Mouse (Mus musculus) cortical plate, adult 2 months (tissue): ENCODE measurements around the gene Mfsd12. TPM values are rescaled to one million over a fixed set of nuclear protein-coding genes. Genes with fewer than 3 reads are reported as not detected.

ENCODE experiments used
- H3K27ac ChIP-seq: fragments of 200-500 bp; 2 replicates; pipeline ENCODE4 v1.5.1; 2012; ENCODE audit warnings: low read length, control low read depth, inconsistent platforms; ENCODE audit not compliant: insufficient read depth
- H3K4me1 ChIP-seq: fragments of 200-500 bp; 2 replicates; pipeline ENCODE4 v1.6.1; 2011; ENCODE audit warnings: low read length; ENCODE audit not compliant: control insufficient read depth, insufficient read depth
- H3K4me3 ChIP-seq: fragments of 200-500 bp; 2 replicates; pipeline ENCODE4 v1.5.1; 2011; ENCODE audit warnings: mild to moderate bottlenecking, low read length, control low read depth; ENCODE audit not compliant: insufficient read depth
- CTCF ChIP-seq: fragments of 200-500 bp; IDR thresholded peaks from 2 replicates; pipeline ENCODE4 v1.5.1; 2011; ENCODE audit warnings: mild to moderate bottlenecking, control low read depth, low read length; ENCODE audit not compliant: insufficient read depth; ENCODE audit errors: extremely low read depth
- POLR2A ChIP-seq: fragments of 200-500 bp; IDR thresholded peaks from 2 replicates; pipeline ENCODE4 v1.6.1; 2011; ENCODE audit warnings: mild to moderate bottlenecking, low read length, control low read depth; ENCODE audit not compliant: insufficient read depth; ENCODE audit errors: extremely low read depth
- polyA plus RNA-seq: library from polyadenylated mRNA; depleted of rRNA; stranded (reverse); fragments of >200 nt; gene quantifications from 2 replicates; pipeline ENCODE4 v1.2.3, GENCODE M21; 2012

Gene Mfsd12
- polyA plus RNA-seq, 1 experiment = 30.1 TPM

DNA sequence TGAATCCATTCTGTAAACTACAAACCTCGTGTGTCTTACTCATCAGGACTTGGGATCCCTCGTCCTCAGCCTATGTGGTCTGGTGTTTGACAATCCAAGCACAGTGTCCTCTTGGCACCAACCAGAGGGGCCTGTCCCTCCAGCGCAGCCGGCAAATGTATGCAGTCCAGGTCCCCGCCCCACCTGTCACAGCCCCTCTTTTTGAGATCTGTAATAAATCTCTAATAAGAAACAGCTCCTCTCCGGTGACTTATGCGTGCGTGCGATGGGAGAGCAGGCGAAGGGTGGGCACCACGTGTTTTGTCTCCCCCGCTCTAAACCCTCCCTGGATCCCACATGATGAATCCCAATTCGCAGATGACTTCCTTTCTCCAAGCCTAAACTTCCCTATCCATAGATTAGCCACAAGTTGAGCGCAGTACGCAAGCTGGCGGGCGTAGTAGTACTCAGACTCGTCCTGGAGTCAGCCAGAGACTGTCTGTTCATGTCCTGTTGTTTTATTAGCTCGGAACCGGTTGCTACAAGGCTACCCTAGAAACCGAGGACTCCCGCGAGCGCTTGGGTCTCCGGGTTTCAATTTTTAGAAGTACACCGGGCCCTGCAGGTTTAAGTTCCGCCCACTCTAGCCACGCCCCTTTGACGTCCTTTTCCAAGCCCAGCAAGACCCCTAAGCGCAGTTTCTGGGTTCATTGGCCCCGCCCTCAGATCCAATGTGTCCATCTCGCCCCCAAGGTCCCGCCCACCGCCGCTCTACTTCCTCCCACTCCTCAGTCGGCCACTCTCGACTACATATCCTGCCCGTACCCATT lies 37.3 kb upstream of the Mfsd12 start:
- no peaks in the 10 kb centered on the region for H3K4me1 ChIP-seq
- H3K4me3 ChIP-seq = peak overlapping the region; percentile 32
- peak overlapping the region; percentile 59 for H3K27ac ChIP-seq
- TF ChIP-seq POLR2A = 0 out of 2 replicates have a peak, but pooled peaks have one; percentile 3
- TF ChIP-seq CTCF = no peak

DNA sequence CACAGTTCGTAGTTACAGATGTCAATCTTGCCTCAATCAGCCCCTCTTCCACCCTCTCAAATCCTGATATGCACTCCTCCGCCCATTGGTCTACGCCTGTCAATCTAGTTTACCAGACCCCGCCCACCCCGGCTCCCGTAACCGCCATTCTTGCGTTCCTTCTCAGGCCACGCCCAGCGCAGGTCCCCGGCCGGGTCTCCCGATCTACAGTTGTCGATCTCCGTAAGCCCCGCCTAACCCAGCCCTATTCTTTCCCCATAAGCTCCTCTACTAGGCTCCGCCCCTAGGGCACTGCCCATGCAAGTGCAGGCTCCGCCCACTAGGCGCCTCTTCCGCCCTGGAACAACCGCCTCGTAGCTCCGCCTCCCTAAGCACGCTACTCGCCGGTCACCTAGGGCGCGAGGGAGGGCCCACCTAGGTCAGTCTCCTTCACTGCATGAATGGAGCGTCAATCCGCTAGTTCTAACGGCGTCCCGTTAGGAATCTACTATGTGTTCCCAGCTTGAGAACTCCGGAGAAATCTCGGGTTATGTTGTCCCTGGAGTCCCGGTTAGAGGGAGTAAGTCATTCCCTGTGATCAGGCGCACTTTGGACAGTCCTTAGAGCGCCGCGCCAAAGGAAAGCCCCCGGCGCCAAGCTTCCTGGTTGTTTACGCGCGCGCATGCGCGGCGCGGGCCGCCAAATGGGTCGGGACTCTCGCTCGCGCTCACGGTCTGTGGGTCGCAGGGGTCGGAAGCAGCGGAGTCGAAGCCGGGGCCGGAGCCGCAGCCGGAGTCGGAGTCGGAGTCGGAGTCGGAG lies 36.5 kb upstream of the Mfsd12 start, which contains the start of gene Cactin:
TSS of gene Cactin (plus strand) at position 554 of the 798 bp plus-strand sequence.
- Histone ChIP-seq H3K4me3 (peak within 1 kb of the TSS; percentile 32), H3K27ac (peak within 1 kb of the TSS; percentile 89), H3K4me1 (no peaks in the 10 kb centered on the region)
- TF ChIP-seq CTCF = no peak
- TF ChIP-seq POLR2A = peak; percentile 39; the same call in 1 of the 2 replicates

DNA sequence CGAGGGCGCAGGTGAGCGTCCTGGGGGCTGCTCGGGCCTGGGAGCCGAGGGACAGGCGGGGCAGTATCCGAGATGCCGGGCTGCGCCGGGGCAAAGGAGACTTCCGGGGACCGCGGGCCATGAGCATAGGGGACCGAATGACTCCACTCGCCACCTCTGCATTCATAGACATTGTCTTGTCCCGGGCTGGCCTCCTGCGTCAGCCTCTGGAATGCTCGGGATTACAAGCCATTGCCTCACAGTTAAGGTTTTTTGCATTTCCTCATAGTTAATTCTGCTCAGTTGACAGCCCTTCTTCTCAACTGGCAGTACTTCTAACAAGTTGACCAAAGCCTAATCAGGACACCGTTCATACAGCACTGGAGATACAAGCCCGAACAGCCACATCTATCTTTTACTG lies 35.9 kb upstream of the Mfsd12 start:
- Histone ChIP-seq H3K4me1 (no peaks in the 10 kb centered on the region), H3K4me3 (peak overlapping the region; percentile 32), H3K27ac (peak overlapping the region; percentile 89)
- TF ChIP-seq POLR2A = no peak
- TF ChIP-seq CTCF = no peak

DNA sequence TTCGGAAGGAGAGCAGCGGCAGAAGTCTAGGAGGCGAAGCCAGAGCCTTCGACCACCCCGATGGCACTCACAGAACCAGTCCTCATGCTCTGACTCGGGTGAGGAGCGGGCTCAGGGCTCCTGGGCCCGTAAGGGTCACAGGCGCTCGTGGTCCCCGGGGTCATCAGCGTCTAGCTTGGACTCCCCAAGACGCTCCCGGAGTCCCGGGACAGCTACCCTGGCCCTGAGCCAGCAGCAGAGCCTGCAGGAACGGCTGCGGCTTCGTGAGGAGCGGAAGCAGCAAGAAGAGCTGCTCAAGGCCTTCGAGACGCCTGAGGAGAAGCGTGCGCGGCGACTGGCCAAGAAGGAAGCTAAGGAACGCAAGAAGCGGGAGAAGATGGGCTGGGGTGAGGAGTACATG lies 34.8 kb upstream of the Mfsd12 start:
- H3K4me1 ChIP-seq = no peaks in the 10 kb centered on the region
- no peak overlapping the region for H3K27ac ChIP-seq
- TF ChIP-seq CTCF (no peak), POLR2A (no peak)
- no peak overlapping the region for H3K4me3 ChIP-seq

DNA sequence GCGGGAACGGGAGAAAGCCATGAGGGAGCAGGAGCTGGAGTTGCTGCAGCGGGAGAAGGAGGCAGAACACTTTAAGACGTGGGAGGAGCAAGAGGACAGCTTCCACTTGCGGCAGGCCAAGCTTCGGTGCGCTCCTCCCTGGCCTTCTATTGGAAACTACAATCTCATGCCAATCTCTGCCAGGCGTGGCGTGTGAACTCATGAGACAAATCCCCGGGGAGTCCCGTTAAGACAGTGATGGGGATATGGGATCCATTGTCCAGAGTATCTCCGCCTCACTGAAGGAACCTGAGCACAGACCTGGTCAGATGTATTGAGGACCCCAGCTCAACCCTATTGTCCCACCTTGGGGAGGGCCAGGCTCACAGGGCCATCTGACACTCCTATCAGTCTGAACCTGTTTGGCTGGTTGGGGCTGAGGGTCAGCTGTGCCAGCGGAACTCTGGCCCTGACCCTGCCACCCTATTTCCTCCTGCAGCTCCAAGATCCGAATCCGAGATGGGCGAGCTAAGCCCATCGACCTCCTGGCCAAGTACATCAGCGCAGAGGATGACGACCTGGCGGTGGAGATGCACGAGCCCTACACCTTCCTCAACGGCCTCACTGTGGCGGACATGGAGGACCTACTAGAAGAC lies 34.0 kb upstream of the Mfsd12 start:
- no peak overlapping the region for H3K27ac ChIP-seq
- no peaks in the 10 kb centered on the region for H3K4me1 ChIP-seq
- TF ChIP-seq CTCF (no peak), POLR2A (no peak)
- H3K4me3 ChIP-seq = no peak overlapping the region

DNA sequence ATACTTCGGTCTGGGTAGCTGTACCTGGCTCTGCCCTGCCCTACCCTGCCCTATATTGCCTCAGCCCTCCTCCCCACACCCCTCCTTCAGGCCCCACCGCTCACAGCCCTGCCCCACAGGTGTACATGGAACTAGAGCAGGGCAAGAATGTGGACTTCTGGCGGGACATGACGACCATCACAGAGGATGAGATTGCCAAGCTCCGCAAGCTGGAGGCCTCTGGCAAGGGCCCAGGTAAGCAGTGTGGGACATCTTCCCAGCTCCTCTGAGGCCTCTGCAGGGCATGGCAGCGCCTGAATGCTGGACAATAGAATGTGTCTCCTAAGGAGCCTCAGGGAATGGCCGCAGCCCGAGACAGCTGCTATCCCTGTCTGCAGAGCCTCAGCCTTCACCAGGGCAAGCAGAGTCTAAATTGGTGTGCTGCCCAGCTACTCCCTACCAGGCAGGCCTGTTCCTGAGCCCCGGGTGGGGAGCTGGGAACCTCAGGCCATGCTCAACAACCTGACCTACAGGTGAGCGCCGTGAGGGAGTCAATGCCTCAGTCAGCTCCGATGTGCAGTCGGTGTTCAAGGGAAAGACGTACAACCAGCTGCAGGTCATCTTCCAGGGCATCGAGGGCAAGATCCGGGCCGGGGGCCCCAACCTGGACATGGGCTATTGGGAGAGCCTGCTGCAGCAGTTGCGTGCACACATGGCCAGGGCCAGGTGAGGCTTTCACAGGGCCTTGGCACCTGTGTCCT lies 33.3 kb upstream of the Mfsd12 start:
- H3K4me3 ChIP-seq = no peak overlapping the region
- no peaks in the 10 kb centered on the region for H3K4me1 ChIP-seq
- no peak overlapping the region for H3K27ac ChIP-seq
- TF ChIP-seq POLR2A = no peak
- no peak for TF ChIP-seq CTCF

DNA sequence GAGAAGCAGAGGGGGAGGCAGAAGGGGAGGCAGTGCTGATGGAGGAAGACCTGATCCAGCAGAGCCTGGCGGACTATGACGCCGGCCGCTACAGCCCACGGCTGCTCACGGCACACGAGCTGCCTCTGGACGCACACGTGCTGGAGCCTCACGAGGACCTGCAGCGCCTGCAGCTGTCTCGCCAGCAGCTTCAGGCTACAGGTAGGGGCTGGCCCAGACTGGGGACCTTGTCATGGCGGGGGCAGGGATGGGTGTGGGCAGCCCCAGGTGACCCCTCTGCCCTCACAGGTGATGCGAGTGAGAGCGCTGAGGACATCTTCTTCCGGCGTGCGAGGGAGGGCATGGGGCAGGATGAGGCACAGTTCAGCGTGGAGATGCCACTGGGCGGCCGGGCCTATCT lies 32.1 kb upstream of the Mfsd12 start:
- H3K27ac ChIP-seq = no peak overlapping the region
- H3K4me1 ChIP-seq = no peaks in the 10 kb centered on the region
- no peak overlapping the region for H3K4me3 ChIP-seq
- no peak for TF ChIP-seq CTCF

DNA sequence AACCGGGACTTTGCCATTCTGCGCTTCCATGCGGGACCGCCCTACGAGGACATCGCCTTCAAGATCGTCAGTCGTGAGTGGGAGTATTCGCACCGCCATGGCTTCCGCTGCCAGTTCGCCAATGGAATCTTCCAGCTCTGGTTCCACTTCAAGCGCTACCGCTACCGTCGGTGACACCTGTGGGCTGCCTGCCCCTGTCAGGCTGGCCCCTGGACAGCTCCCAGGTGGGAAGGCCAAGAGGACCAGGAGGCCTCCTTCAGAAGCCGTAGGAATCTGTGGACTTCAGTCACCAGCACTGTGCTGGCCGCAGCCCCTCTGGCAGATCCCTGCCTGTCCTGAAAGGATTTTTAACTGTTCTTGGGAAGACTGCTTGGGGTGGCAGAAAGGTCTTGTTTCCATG lies 31.5 kb upstream of the Mfsd12 start:
- Histone ChIP-seq H3K4me3 (no peak overlapping the region), H3K4me1 (no peaks in the 10 kb centered on the region), H3K27ac (no peak overlapping the region)
- TF ChIP-seq CTCF = no peak
- TF ChIP-seq POLR2A = no peak

DNA sequence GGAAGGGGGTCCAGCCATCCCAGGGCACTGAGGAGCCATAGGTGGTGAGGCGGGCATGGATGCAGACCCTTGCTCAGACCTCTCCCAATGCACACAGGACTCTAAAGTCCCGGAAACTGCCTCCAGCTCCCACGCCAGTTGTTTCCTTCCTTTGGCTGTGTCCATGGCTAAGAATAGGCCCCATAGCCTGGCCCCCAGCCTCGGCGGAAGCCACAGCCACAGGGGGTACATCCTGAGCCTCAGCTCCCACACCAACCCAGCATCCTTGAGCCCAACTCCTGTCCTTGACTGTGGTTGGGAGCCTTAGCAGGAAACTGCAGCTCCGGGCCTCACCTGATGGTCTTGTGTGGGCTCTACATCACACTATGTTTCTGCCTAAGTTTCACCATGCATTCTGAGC lies 30.4 kb upstream of the Mfsd12 start:
- Histone ChIP-seq H3K4me3 (no peak overlapping the region), H3K4me1 (no peaks in the 10 kb centered on the region), H3K27ac (peak overlapping the region; percentile 74)
- no peak for TF ChIP-seq CTCF
- no peak for TF ChIP-seq POLR2A
